Mouse (Mus musculus) thymus, postnatal 4 days (tissue): ENCODE results near the gene Ddit4.
A peak's percentile ranks its signal among the peaks of the same experiment; 100 is the strongest.

Source experiments
- DNase-seq: peaks from one replicate; pipeline ENCODE4 v3.0.0; 2021

Gene Ddit4

GRCm38 (mm10) chr10:59916159-59916558 is 35.5 kb downstream of the Ddit4 start:
- no peak for DNase-seq

- peak; percentile 13 for DNase-seq
Measured at GRCm38 (mm10) chr10:59915196-59915962, 36.3 kb downstream of the Ddit4 start.

GRCm38 (mm10) chr10:59911561-59912198 is 40.0 kb downstream of the Ddit4 start:
- peak; percentile 61 for DNase-seq

GRCm38 (mm10) chr10:59911091-59911490 is 40.5 kb downstream of the Ddit4 start:
- peak; percentile 87 for DNase-seq

GRCm38 (mm10) chr10:59909357-59909847 is 42.2 kb downstream of the Ddit4 start:
- no peak for DNase-seq

- DNase-seq: no peak
Measured at GRCm38 (mm10) chr10:59908776-59909315, 42.8 kb downstream of the Ddit4 start.

- peak; percentile 60 for DNase-seq
Measured at GRCm38 (mm10) chr10:59907695-59908299, 43.8 kb downstream of the Ddit4 start.

GRCm38 (mm10) chr10:59907080-59907609 is 44.5 kb downstream of the Ddit4 start:
- DNase-seq: peak; percentile 68

GRCm38 (mm10) chr10:59903170-59903569 is 48.5 kb downstream of the Ddit4 start:
- DNase-seq: no peak

- DNase-seq: peak; percentile 32
Measured at GRCm38 (mm10) chr10:59902606-59902990, 49.0 kb downstream of the Ddit4 start.

GRCm38 (mm10) chr10:59901986-59902605 is 49.5 kb downstream of the Ddit4 start:
- DNase-seq: peak; percentile 82

GRCm38 (mm10) chr10:59901463-59901862 is 50.2 kb downstream of the Ddit4 start:
- DNase-seq: peak; percentile 43

- DNase-seq: peak; percentile 66
Measured at GRCm38 (mm10) chr10:59900939-59901338, 50.7 kb downstream of the Ddit4 start.

- no peak for DNase-seq
Measured at GRCm38 (mm10) chr10:59900174-59900435, 51.5 kb downstream of the Ddit4 start.
